Mouse (Mus musculus) effector memory CD4-positive, alpha-beta T cell, adult 5 months (primary cell): ENCODE measurements around the gene Tmem9b. TPM values are rescaled to one million over a fixed set of nuclear protein-coding genes. Genes with fewer than 3 reads are reported as not detected.

ENCODE experiments used
- polyA plus RNA-seq: library from polyadenylated mRNA; unstranded; fragments of 100-300 nt; shearing (Covaris generic); gene quantifications from one replicate; pipeline ENCODE4 v1.2.1, GENCODE M21; 2017

Tmem9b gene
- 92.4 TPM for polyA plus RNA-seq

GRCm38 (mm10) chr7:109752008-109752925, at the start of gene Tmem9b:
Gene Tmem9b, minus strand, starts transcription at chr7:109752875.

GRCm38 (mm10) chr7:109781470-109782203, 29.0 kb upstream of the Tmem9b start, which contains the start of gene Nrip3:
Gene Nrip3, minus strand, starts transcription at chr7:109782025.

GRCm38 (mm10) chr7:109731626-109732025, 21.0 kb downstream of the Tmem9b start, which contains the start of gene Ascl3:
Gene Ascl3, minus strand, starts transcription at chr7:109731726.

GRCm38 (mm10) chr7:109723697-109724096, 29.0 kb downstream of the Tmem9b start, which contains the start of gene BC051019:
Gene BC051019, minus strand, starts transcription at chr7:109723850.

GRCm38 (mm10) chr7:109703190-109704015, 49.3 kb downstream of the Tmem9b start, which contains the start of the genes St5 and Akip1:
Gene St5, minus strand, starts transcription at chr7:109703605.
Gene Akip1, plus strand, starts transcription at chr7:109703690.

Other genes with a start within 250 kb of the Tmem9b start
- not detected for gene Trim66, start 244.7 kb downstream of the Tmem9b start, polyA plus RNA-seq
- 128 TPM for gene Rpl27a, start 233.7 kb downstream of the Tmem9b start, polyA plus RNA-seq
- gene St5, start 49.3 kb downstream of the Tmem9b start, polyA plus RNA-seq = 0.54 TPM
- gene Akip1, start 49.2 kb downstream of the Tmem9b start, polyA plus RNA-seq = 10.3 TPM
- not detected for gene BC051019, start 29.0 kb downstream of the Tmem9b start, polyA plus RNA-seq
- gene Ascl3, start 21.1 kb downstream of the Tmem9b start, polyA plus RNA-seq = 0.55 TPM
- 0.92 TPM for gene Nrip3, start 29.1 kb upstream of the Tmem9b start, polyA plus RNA-seq
- not detected for gene Scube2, start 112.8 kb upstream of the Tmem9b start, polyA plus RNA-seq
- 12.0 TPM for gene Dennd5a, start 207.6 kb upstream of the Tmem9b start, polyA plus RNA-seq
- gene Tmem41b, start 234.1 kb upstream of the Tmem9b start, polyA plus RNA-seq = 43.9 TPM